Mouse (Mus musculus): Measurements from ENCODE around the gene Etfdh.
"Not testable (repeated sequence)": the region's sequence is repeated elsewhere in the genome, so short reads cannot be mapped to it uniquely, and the experiment has no call there.

The Etfdh gene

DNA sequence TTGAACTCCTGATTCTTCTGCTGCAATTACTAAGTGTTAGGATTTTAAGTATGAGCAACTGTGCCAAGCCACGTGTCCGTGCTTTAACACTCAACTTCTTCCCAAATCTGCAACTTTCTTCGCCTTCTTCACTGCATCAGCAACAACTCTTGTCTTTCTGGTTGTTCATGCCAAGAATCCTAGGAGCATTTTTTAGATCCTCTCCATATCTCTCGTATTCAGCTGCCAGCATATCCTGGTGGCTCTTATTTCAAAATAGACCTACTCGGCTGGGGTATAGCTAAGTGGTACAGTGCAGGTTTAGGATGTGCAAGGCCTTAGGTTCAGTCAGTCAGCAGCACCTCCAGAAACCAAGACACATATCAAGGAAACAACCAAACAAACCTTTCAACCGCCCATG lies 51.7 kb downstream of the Etfdh start:
- in situ Hi-C loops (cut with MboI), result no loop called here

DNA sequence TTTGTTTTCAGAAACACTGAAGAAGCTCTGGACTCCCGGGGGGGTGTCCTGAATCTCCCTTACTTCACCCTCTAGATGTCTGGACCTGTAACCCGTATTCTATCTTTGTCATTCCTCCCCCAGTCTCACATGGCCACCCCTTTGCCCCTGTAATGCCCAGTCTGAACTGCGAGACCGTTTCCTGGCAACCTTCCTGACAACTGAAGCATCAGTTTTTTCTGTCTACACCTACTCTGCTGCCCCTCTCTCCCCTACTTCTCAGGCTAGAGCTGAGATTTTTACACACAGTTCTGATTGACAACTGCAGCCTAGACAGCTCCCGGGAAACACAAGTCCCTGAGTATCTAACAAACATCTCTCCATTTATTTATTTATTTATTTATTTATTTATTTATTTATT lies 52.4 kb downstream of the Etfdh start:
- in situ Hi-C loops (cut with MboI), result no loop called here

DNA sequence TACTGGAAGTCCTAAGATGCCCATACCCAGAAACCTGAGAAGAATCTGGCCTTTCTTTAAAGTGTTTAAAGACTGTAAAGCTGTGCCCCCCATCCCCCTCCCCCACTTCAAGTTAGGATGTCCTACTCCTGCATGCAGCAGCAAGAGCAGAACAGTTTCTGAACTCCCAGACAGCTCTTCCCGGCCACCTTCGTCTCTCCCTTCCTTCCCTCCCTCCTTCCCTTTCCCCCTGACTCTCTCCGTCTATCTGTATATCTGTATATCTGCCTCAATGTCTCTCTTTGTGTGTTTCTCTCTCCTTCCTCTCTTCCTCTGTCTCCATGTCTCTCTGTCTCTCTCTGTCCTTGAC lies 52.9 kb downstream of the Etfdh start:
- in situ Hi-C loops (cut with MboI), result no loop called here

DNA sequence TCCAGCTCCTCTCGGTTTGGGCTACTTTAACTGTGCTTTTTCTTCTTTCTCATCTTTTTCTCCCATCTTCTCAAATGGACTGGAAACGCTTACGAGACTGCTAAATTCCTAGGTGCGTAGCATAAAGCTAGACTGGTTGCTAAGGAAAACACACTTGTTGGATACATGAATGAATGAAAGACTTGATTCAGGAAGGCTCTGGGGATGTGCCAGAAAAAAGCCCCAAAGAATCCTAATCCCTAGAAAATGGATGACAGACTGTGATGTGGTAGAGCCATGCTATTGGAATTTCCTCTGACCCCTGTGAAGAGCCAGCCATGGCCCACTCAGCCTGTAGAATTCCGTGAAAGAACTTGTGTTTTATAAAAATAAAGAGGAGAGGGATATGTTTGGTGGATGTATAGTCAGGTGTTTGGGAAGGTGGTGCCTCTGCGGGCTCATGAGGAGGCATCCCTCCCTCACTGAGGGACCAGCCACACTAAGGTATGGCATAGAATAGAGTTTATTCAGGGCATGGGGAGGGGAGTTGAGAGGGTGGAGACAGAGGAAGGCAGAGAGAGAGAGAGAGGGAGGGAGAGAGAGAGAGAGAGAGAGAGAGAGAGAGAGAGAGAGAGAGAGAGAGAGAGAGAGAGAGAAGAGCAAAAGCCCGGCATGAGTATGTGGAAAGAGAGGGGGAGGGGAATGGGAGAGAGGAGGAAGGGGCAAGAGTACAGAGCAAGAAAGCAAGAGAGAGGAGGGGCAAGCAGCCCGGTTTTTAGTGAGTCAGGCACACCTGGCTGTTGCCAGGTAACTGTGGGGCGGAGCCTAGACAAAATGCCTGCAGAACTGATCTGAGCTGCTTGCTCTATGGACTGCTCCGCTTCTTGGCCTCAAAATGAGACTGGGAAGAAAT lies 53.5 kb downstream of the Etfdh start:
- in situ Hi-C loops (cut with MboI), result no loop called here

DNA sequence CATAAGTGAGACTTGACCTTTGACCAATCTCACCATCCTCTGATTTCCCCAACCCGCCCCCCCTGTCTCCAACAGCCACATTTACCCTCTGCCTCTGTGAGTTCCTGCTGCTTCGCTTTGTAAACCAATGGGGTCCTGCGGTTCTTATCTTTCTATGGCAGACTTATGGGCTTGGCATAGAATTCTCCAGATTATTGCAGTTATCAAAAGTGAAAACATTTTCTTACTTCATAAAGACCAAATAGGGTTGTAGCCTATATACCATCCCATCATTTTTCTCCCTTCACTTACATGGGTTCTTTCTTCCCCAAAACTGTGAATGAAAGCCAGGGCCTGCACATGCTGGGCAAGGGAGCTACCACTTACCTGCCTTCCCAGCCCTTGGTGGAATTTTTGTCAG lies 55.0 kb downstream of the Etfdh start:
- in situ Hi-C loops (cut with MboI), result no loop called here

DNA sequence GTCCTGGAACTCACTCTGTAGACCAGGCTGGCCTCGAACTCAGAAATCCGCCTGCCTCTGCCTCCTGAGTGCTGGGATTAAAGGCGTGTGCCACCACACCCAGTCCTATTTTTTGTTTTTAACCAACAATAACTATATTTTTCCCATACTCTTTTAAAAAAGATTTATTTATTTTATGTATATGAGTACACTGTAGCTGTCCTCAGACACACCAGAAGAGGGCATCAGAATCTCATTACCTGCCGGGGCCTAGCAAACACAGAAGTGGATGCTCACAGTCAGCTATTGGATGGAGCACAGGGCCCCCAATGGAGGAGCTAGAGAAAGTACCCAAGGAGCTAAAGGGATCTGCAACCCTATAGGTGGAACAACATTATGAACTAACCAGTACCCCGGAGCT lies 55.9 kb downstream of the Etfdh start:
- in situ Hi-C loops (cut with MboI), result not testable (repeated sequence)

DNA sequence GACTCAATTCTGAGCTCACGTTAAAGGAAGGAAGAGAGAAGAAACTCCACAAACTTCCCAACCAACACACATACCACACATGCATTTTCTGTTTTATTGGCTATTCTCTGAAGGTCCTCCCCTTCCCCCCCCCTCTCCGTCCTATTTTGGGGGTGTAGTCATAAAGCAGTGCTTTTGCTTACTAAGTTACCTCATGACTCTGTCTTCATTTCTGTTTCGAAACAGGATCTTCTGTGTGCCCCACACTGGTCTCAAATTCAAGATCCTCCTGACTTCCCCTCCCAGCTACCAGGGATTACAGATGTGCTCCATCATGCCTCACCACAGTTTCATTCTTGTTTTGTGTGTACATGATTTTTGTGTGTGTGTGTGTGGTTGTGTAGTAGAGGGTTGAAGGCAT lies 56.9 kb downstream of the Etfdh start:
- in situ Hi-C loops (cut with MboI), result no loop called here

DNA sequence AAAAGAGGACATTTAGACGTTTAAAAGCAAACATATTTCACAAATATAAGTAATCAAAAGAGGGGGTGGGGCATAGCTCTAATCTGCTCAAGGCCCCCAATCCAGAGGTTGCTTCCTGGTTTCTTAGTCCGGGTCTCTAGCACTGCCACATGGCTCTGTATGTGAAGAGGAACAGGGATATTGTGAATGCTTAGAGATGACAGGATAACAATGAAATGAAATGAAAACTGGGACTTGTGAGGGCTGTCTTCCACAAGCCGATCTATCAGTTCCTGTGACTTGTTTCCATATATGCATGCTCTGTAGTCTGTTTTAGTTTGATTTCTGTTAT lies 60.0 kb downstream of the Etfdh start:
- in situ Hi-C loops (cut with MboI), result no loop called here

DNA sequence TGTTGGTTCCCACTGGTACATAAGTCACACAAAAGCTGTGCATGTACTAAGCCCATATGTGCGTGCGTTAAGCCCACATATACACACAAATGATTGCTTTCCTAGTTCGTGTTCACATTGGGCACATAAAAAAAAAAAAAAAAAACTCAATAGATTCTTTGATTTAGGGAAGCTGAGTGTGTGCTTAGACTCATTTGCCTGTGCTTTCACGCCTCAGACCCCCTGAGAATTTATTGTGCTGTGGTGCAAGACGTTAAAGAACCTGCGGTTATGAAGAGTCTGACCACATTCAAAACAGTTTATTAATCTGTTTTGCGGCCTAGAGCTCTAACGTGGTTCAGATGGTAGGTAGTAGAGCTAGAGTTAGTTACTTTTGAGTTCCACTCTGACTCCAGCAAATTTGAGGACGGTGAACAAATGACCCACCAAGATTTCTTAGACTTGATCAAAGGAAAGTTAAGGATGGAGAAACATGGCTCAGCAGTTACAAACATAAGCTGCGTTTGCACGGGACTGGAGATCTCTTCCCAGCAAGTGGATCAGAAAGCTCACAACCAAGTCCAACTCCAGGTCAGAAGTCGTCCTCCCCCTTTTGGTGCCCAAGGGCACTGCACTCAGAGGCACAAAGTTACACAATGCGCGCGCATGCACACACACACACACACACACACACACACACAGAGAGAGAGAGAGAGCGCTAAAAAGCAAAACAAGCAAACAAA lies 60.5 kb downstream of the Etfdh start:
- in situ Hi-C loops (cut with MboI), result no loop called here

DNA sequence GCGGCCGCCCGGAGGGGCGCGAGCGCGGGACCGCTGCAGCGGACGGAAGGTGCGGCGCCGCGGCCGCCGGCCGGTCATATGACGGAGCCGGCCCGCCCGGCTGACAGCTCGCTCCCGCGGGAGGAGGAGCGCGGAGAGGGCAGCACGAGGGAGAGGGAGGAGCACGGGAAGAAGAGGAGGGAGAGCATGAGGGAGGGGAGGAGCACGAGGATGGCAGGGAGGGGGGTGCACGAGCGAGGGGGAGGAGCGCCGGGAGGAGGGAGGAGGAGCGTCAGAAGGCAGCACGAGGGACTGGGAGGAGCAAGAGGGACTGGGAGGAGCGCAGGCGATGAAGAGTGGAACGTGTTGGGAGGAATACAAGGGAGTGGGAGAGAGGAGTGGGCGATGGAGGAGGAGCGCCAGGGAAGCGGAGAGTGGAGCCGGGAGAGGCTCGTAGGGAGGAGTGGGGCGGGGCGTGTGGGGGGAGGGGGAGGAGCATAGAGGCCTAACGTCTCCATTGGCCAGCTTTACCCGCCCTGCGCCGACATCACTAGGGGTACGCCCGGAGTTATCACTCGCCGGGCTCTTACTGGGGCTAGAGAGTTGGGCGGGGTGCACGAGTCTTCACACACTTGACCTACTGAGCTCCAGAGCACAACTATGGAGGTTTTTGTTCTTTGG lies 61.5 kb downstream of the Etfdh start, which contains the start of gene Fnip2:
Gene Fnip2 (minus strand): TSS at position 94 of the 660 bp plus-strand sequence.
- in situ Hi-C loops (cut with MboI), result no loop called here

DNA sequence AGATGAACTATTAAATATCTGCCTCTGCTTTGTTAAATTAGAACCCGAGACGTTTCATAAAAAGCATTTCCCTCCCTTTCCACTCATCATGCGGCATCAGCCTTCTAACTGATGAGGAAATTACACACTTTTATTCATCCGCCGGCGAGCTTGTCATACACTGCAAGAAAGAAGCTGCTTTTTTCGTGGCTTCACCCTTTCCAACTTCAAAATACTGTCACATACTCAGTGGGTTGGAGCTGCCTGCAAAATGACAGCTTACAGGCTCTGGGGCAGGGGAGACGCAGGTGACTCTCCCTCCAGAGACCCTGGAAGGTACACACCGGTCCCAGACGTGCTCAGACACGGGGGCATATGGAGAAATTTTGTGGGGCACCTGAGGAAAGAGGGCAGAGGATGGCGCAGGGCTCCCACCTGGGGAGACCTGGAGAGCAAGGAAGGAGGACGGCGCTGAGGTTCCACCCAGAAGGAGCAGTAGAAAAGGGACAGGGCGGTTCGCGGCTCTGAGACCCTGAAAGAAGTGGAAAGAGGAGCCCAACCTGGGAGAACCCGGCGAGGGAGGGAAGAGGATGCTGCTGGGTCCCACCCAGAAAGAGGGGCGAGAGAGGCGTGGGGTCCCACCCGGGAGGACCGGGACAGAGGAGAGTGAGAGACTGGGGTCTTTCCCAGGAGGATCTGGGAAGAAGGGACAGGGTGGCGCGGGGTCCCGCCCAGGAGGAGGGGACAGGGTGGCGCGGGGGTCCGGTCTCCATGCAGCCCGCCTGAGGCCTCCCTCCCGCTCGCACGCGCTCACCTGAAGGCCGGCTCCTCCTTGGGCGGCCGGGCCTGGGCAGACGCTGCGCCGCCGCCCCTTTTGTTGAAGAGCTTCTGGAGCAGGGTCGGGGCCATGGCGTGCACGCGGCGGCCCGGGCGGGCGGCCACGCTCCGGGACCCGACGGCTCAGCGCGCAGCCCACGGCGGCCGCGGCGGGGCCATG lies 62.3 kb downstream of the Etfdh start:
- in situ Hi-C loops (cut with MboI), result no loop called here

DNA sequence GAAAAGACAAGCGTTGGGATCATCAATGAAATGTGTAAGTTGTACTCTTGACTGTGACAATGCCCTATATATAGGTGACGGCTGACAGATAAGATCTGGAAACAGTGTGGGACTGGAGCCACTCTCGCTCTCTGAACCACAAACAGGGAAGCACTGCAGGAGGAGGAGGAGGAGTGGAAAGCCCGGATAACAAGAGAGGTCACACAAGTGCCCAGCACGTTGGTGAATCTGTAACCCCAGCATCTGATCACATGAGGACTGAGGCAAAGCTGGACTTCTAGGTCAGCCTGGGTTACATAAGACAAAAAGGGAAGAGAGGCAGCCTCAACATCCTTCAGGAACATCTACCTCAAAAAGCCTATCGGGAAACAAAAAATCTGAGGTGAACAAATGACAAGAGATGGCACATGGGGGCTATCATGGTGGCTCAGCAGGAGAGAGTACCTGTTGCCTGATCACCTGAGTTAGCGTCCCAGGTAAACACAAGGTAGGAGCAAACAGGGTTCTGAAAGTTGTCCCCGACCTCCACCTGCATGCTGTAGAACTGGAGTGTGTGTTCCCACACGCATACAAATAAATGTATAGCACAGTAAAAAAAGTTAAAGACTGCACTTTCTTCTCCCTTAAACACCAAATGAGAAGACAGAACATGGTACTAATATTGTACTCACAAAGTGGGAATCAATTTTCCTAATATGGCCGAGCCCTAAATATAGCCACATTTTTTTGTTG lies 64.3 kb downstream of the Etfdh start:
- in situ Hi-C loops (cut with MboI), result no loop called here

DNA sequence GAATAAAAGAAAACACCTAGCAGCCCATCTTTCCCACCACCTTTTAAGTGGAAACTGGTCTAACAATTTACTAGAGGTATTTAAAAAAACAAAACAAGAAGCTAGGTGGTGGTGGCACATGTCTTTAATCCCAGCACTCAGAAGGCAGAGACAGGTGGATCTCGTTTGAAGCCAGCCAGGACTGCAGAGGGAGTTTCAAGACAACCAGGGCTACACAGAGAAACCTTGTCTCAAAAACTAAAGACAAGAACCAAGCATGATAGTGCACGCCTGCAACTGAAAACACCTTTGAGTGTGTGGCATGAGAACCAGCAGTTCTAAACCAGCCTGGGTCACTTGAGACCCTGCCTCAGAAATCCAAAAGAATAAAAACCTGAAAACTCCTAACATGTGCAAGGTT lies 65.8 kb downstream of the Etfdh start:
- in situ Hi-C loops (cut with MboI), result no loop called here

DNA sequence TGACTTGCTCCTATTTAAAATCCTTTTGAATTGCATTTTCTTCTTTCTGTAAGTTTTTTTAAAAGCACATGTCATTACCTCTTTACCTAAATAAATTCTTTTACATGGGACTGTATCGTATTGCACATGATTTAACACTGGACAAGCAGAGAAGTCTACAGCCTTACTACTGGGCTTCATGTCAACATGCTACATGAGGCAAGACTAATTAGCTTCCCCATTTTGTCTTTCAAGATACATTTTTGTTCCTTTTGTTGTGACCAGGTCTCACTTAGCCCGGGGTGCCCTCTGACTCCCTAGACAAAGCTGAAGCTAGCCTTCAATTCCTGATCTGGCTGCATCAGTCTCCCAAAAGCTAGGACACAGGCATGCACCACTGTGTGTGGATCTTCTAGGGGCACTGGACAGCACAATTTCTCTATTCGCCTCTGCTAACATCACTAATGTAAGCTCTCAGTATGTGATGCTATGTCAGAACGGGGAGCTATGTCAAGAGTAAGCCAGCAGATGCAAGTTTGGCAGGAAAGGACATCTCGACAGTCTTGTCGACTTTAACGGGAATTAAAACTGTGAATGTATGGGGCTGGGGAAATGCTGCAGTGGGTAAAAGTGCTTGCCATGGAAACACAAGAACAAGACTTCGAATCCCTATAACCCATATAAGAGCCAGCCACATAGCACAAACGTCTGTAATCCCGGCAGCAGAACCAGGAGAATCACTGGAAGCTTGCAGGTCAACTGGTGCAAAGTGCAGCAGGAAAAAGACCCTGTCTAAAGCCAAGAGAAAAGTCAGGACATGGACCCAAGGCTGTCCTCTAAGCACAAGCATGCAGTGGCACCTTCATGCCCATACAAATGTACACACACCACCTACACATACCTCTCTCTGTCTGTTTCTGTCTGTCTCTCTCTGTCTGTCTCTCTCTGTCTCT lies 67.2 kb downstream of the Etfdh start:
- in situ Hi-C loops (cut with MboI), result no loop called here

DNA sequence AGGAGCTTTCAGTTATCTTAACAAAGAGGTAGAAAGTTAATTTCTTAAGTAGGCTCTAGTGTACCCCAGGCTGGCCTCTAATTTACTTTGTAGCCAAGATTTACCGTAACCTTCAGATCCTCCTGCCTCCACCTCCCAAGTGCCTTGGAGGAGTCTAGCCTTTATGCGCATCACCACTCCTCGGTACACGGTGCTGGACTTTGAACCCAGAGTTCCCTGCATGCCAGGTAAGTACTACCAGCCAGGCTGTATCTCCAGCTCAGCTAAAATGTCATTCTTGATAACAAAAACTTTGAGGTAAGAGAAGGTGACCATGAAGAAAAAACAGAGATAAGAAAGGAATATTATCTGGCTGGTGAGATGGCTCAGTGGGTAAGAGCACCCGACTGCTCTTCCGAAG lies 68.7 kb downstream of the Etfdh start:
- in situ Hi-C loops (cut with MboI), result no loop called here

DNA sequence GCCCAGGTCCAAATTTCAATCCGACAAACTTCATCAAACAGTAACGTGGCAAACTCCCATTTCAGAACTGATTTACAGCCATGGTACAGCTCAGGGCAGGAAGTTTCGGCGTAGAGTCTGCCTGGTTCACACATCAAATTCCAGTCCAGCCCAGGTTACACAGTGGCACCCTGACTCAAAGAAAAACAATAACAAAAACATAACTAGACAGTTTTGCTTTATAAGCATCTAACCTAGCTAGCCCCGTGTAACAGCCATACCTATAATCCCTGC lies 69.6 kb downstream of the Etfdh start:
- in situ Hi-C loops (cut with MboI), result no loop called here

DNA sequence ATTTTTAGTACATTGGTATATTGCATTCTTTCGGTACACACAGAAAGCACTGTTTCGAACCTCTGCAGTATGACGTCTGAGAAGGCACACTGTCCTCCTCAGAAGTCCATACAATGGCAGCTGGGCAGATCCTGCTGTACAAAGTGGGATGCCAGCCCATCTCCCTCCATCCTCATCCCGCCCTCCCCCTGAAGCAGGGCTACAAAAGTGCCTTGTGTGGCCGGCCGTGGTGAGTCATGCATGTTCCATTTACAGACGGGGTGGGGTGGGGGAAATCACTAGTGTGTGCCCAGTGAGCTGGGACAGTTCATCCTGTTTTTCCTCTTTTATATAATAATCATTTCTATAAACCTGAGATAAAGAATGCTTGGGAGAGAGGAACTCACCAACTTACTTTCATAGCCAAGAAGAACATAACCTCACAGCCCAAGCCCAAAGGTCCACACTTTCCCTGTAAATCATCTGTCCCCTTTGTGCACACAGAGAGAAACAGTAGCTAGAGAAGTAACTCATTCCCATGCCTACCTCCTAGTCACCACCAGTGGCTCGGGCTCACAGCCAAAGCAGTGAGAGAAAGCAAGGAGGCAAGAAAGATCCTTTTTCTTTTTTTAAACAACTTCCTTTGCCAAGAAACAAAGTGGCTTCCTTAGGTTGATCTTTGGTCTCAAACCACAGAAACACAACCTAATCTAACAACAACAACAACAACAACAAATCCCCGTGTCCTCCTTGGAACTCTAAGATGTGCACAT lies 70.1 kb downstream of the Etfdh start:
- in situ Hi-C loops (cut with MboI), result no loop called here

DNA sequence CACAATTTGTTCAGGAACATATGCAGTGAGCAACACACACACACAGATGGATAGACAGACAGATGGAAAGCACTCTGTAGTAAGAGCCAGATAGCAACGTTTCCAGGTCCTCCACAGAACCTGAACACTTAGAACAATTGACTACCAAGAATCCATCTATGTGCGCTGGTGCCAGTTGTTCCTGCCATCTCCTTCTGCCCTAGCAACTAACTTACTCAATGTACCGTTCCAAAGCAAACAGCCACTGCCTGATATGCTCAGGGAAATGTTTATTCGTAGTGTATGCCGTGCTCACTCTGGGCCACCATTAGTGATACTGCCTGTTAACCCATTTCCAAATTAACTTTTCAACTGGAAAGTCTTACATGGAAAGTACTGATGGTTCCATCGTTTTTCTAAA lies 74.2 kb downstream of the Etfdh start:
- in situ Hi-C loops (cut with MboI), result no loop called here
